Mouse (Mus musculus) ovary, adult 18-20 months (tissue): Measurements from ENCODE around the gene Hoxb3.

Experiments used
- DNase-seq: peaks from one replicate; pipeline ENCODE4 v3.0.0; 2022; ENCODE audit warnings: low spot score, mixed read lengths

Gene Hoxb3

DNA sequence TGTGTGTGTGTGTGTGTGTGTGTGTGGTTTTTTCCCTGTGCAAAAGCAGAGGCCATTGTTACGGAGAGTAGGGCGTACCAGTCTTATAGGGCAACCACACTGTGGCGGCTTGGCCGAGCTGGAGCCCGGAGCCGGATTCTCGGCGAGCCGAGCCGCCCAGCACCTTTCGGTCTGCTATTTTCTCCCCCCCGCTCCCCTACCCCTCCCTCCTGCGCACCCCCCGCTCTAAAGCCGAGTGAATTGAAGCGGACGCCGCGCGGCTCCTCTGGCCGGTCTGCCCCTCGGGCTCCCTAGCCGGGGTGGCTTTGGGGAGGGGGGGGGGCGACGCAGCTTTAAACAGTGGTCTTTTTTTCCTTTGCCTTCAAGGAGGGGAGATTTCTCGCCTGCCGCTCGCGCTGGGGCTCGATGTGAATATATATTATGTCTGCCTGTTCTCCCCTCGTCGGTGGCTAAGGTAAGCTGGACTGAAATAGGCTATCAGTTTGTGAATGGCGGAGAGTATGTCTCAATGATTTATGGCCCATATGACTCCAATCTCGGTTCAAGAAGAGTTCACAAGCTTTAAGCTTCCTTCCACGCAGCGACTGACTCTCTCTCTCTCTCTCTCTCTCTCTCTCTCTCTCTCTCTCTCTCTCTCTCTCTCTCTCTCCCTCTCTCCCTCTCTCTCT is 17.7 kb downstream of the Hoxb3 start:
- DNase-seq: no peak

DNA sequence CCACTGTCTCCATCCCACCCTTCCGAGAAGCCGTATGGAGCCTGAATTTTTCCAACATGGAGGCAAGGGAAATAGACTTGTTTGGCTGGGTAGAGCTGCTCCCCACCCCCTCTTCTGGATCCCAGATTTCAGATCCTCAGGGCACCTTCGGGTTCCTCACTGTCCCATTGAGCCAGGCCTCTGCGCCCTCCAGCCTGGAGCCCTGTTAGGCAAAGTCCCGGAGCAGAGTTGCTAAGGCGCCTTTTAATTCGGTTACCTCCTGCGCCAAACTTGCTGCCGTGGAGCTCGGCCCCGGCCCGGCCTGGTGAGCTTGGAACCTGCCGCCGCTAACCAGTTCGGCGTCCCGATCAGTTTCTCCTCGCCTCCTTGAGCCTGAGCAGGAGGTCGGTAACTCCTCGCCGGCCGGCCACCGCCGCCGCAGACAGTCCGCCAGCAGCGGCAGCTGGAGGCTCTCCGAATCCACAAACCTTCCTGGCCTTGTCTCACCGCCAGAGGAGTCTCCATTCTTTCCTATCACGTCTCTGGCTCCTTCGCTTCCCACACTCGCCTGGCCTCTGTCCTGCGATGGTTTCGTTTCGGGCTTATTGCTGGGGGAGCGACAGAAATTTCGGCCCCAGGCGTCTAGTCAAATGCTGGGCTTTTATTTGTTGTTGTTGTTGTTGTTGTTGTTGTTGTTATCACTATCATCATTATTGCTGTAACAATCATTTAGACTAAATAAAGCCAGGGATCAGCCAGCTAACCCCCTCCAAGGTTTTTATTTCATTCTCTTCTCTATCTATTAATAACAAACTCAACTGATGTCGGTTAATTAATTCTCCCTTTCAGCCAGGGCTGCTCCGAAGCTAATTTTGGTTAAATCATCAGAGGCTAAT is 18.8 kb downstream of the Hoxb3 start:
- DNase-seq: no peak

DNA sequence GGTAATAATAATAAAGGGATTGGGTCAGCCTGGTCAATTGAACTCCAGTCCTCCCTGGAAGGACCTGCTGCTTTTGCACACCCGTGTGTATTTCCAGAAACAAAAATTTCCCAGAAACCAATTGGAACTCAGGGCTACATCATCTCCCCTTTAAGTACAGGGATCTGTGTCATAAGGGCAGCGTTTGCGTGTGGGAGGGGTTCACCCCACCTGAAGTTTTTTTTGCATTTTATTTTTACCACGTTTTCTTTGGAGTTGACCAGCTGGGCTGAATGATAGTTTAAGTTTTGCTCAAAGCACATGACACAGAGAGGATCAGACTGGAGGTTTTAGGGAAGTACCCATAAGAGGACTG is 19.4 kb downstream of the Hoxb3 start:
- no peak for DNase-seq

DNA sequence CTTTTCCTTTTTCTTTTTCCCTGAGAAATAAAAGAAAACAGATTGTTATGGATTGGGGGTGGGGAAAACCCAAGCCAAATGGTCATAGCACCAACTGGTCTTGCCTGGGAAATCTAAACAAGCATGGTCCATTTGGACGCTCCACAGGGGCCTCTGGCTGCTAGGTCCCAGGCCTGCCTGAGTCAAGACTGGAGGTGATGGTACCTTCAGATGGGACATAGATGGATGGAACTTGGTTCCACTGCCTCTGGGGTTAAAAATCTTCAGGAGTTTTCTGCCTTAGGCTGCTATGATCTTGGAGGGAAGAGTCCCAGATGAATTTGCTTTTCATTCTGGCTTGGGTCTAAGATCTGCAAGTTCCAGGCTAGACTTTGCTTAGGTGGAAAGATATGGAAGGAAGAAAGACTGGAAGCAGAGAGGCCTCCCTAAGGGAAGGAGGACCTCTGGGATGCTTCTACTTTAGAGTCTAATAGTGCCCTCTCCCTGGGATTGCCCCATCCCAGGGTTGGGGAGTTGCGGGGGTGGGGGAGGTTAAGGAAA is 20.1 kb downstream of the Hoxb3 start:
- no peak for DNase-seq

DNA sequence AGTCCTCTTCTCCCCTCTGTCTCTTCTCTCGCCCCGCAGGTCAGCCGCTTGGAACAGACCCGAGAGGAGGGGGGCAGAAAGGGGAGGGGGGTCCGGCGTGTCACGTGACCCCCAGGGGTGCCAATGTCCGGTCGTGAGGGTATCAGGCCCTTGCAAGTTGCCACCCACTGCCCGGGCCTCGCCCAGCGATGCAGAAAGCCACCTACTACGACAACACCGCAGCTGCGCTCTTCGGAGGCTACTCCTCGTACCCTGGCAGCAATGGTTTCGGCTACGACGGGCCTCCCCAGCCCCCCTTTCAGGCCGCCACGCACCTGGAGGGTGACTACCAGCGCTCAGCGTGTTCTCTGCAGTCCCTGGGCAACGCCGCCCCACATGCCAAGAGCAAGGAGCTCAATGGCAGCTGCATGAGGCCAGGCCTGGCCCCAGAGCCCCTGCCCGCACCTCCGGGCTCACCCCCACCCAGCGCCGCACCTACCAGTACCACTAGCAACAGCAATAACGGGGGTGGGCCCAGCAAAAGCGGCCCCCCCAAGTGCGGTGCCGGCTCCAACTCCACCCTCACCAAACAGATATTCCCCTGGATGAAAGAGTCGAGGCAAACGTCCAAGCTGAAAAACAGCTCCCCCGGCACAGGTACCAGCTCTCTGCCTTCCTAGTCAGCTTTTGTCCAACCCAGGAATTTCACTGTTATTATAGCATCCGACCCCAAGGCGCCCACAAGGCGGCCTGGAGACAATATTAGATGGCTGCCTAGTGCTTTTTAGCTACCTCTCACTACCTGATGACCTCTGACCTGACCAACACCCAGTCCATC is 21.1 kb downstream of the Hoxb3 start:
- no peak for DNase-seq

DNA sequence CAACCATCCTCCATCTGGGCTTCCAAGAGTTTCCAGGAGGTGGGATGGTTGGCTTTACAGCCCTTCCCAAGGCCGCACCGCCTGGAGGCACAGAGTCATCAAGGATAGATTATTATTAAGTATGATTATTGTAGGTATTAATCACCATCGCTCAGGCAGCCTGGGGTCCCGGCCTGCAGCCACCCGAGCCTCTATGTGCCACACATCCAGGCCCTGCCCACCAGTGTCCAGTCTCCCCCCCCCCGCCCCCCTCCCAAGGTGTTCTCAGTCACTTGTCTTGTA is 21.7 kb downstream of the Hoxb3 start:
- DNase-seq: no peak

DNA sequence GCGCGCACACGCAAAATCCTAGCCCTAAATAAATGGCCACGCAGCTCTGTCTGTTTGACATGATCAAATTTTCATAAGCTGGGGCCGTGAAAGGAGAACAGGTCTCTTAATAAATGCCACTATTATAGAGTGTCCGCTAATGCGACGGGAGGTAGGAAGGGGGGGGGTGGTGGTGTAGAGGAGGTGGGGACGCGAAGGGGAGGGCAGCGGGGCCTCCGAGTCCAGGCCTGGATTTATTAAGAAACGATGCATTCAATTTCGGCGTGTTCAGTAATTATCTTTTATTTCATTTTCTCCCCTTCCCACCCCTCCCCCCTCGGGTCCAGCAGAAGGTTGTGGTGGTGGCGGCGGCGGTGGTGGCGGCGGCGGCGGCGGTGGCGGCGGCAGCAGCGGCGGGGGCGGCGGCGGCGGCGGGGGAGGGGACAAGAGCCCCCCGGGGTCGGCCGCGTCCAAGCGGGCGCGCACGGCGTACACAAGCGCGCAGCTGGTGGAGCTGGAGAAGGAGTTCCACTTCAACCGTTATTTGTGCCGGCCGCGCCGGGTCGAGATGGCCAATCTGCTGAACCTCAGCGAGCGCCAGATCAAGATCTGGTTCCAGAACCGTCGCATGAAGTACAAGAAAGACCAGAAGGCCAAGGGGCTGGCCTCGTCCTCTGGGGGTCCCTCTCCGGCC is 22.2 kb downstream of the Hoxb3 start:
- no peak for DNase-seq

DNA sequence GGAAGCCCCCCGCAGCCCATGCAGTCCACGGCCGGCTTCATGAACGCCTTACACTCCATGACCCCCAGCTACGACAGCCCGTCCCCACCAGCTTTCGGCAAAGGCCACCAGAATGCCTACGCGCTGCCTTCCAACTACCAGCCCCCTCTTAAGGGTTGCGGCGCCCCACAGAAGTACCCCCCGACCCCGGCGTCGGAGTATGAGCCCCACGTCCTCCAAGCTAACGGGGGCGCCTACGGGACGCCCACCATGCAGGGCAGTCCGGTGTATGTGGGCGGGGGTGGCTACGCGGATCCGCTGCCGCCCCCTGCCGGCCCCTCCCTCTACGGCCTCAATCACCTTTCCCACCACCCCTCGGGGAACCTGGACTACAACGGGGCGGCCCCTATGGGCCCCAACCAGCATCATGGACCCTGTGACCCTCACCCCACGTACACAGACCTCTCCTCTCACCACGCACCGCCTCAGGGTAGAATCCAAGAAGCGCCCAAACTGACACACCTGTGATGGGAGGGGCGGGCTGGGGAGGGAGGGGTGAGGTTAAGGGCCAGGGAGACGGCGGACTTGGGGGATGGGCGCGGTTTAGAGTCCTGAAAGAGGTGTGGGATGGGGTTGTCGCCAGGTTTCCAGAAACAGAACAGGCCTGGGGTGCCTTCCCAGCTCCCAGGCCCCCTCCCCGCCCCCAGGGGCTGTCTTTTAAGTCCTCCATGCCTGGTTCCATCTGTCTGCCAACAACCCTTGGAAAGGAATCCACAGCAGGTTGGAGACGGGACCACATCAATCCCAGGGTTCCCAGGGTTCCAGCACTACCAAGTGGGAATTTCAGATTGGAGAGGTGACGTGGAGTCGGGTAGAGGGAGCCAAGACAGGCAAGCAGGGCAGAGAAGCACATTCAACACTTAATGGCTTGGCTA is 23.0 kb downstream of the Hoxb3 start:
- no peak for DNase-seq

DNA sequence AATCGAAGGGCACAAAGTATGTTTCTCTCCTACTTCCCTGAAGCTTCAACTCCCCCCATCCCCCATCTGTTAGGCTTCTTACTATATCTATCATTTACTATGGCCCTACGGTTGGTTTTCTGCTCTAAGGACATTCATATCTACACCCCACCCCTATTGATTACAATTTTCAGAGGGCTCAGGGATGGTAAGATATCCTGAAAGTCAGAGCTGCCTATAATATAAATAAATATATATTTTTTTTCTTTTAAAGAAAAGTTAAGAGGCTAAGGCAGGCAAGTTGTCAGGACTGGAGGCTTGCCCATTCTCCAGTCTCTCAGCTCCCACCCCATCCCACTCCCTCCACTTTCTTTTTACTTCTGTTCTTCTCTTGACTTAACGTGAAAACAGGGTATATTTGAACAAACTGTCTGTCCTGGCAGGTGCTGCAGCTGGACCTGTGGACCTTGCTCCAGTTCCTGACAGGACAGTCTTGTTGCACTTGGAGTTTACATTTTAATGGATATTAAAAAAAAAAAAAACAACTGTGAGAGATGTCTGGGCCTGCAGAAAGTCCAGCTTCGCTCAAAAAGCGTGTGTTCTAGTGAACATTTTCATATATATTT is 23.9 kb downstream of the Hoxb3 start:
- DNase-seq: no peak

DNA sequence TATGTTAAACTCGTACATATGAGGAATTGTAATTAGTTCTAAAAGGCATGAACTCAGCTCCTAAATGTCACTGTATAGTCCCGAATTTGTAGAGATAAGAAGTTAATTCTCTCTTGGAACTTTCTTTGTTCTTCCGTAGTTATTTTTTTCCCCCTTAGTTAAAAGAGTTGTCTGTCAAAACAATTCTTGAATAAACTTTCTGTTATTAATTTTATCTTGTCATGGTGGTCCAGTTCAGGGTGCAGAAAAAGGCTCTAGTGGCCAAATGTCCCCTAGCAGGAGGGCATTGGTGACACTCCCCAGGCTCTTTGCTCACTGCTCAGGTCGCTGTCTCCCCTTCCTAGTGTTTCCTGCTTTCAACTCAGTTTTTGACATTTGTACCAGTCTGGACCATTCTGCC is 24.6 kb downstream of the Hoxb3 start:
- DNase-seq: no peak

DNA sequence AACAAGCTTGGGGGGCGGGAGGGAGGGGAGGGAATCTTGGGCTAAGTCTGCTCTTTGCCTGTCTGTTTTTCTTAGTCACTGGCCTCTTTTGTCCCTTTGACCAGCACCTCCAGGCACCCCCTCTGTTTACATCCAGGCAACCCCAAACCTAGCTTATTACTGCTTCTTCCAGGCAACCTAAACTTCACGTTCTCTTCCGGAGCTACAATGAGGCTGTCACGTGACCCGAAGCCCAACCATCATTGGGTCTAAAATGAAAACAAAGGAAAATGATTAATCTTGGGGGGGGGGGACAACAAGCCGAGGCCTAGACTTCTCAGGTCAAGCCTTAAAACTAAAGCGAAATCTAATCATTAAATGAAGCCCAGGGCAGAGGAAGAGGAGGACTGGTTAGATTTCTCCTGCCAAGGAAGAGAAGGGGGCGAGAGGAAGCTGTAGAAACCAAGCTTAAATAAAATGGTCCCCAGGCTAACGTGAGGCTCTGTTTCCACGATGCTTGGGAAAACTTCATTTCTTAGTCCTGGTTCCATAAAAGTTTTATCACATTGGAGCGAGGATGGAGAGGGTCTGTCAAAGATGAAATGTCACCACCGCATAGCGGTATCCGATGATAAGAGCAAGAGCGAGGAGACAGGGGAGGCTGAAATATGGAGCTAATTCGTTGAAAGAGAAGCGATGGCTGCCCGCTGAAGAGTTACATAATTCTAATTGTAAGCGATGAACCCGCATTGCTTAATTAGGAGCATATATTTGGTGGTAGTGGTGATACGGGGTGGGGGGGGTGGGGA is 25.2 kb downstream of the Hoxb3 start:
- no peak for DNase-seq

DNA sequence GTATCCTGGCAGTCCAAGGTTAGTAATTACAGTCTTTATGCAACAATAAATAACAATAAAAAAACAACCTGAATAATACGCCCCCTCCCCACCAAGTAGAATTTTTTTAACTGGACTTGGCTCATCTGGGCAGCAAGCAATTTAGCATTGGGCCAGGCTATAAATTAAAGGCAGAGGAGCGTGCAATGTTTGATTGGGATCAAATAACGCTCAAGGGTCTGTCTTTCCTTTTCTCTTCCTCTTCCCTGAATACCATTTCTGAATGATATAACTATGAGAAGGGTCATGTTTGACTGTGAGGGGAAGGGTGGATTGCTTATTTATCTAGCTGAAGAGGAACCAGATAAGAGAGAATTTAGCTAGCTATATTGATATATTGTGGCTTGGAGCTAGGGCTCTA is 25.9 kb downstream of the Hoxb3 start:
- DNase-seq: no peak

DNA sequence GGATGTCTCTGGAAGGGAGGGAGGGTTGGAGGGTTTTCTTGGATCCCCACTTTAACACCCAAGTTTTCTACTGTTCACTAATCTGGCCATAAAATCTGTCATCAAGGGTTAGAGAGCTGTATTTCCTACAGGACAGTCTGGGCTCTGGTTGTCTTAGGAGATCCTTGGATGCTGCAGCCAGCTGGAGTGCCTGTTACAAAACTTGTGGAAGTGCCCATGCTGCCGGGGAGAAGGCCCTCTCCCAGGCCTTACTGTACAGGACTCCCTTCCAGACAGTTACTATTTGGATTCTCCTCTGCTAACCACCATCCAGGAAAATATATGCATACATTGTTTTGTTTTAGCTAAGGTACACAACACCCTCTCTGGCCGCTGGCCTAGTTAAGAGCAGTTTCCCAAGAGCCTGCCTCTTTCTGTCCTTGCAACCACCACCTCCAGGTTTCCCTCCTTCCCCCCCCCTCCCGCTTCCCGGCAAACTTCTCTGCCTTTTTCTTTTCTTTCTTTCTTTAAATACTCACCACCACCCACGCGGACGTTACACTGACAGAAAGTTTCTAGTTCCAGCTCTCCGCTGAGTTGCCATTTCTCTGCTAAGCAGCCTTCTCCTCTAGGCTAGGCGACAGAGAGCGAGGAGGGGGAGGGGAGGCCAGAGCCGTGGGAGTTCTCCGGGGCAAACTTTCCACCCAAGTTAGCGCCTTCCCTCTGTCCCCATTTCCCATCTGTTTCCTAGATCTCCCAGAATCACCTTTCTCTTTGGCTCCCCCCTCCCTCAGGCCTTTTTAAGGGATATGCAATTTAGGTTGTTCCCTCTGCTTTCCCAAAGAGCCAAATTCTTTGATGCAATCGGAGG is 26.6 kb downstream of the Hoxb3 start:
- DNase-seq: no peak

DNA sequence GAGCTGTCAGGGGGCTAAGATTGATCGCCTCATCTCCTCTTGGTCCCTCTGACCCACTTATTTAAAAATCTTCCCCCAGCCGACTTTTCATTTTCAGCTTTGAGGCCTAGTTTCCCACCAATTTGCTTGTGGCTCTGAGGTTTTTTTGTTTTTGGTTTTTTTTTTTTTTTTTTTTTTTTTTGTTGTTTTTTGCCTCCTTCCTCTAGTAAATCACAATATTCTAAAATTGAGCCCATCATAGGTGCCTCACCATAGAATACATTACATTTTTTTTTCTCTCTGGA is 27.2 kb downstream of the Hoxb3 start, which contains the start of gene Hoxb2:
Gene Hoxb2 (plus strand): TSS at position 185 of the 284 bp plus-strand sequence.
- no peak for DNase-seq

DNA sequence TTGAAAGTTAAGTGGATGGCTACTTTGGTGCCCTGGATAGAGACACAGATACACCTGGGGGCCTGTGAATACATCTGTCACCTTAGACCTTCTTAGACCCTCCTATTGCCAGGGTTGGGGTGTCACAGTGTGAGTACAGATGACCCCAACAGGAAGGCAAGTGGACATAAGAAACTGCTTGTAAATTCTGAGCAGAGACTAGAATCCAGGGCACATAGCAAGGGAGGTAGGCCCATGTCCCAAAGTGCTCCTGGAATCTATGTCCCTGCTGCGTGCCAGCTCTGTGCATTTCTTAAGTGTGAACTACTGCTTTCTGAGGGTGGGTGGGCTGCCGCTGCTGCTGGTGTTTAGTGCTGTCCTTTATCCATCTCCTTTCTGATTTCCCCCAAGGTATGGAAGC is 27.7 kb downstream of the Hoxb3 start:
- no peak for DNase-seq

DNA sequence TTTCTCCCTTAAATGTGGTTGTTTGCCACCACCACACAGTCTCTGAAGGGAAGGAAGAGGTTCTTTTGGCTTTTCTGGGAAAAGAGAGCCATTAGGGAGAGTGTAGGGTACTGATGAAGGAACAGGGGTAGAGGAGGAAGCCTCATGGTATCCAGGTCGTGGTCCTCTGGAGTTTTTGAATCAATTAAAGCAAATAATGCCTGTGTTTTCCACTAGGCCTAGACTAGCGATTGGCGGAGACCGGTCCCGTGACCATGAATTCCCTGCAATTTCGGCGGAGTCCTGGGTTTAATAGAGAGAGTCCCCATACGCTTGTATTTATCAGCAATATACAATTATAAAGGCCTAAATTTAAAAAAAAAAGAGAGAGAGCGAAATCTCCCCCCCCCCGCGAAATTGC is 28.2 kb downstream of the Hoxb3 start:
- DNase-seq: no peak

DNA sequence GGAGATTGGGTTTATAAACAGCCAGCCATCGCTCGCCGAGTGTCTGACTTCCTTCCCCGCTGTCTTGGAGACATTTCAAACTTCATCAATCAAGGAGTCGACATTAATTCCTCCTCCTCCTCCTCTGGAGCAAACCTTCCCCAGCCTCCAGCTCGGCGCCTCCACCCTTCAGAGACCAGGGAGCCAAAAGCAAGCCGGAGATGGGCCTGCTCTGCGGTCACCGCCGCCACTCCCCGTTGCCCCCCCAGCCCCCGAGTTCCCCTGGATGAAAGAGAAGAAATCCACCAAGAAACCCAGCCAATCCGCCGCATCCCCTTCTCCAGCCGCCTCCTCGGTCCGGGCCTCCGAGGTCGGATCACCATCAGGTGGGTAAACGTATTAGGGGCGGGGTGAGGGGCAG is 28.7 kb downstream of the Hoxb3 start:
- no peak for DNase-seq

DNA sequence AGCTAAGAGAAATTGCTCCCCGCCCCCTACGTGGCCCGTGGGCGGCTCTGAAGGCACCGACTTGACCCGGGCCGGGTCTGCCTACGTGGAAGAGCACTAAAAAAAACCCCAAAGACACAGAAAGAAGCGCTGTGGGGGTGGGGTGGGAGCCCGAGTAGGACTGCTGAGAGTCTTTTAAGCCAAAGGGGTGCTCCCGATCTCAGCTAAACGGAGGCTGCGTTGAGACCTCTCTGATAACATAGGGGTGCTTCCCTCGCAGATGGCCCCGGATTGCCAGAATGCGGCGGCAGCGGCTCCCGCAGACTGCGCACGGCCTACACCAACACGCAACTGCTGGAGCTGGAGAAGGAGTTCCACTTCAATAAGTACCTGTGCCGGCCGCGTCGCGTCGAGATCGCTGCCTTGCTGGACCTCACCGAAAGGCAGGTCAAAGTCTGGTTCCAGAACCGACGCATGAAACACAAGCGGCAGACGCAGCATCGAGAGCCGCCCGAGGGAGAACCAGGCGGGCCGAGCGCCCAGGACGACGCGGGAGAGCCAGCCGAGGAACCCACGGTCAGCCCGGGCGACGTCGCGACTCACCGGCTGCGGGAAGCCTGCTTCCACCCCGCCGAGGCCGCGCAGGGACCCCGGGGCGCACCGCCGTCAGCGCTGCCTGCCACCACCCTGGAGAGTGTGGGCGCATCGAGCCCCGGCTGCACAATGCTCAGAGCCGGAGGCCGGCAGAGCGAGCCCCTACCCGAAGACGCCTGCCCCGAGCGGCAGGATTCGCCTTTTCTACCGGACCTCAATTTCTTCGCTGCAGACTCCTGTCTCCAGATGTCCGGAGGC is 29.8 kb downstream of the Hoxb3 start:
- DNase-seq: no peak
